Mouse (Mus musculus): Measurements from ENCODE around the gene Ubxn6. TPM values are rescaled to one million over a fixed set of nuclear protein-coding genes. Genes with fewer than 3 reads are reported as not detected.
"Not testable (repeated sequence)": the region's sequence is repeated elsewhere in the genome, so short reads cannot be mapped to it uniquely, and the experiment has no call there.

The Ubxn6 gene
- total RNA-seq, 4 experiments from 2014 or later, result 66.1 to 85.8 (median 74.4) TPM

- no peak for DNase-seq (ENCODE audit: low spot score in 2 of 2)
These were observed 27.3 kb upstream of the Ubxn6 start for GRCm38 (mm10) chr17:56102158-56102557.

- peak in 1 of 2 experiments; percentile 68 for DNase-seq (ENCODE audit: low spot score in 2 of 2)
These were observed 26.0 kb upstream of the Ubxn6 start for GRCm38 (mm10) chr17:56100811-56101210.

GRCm38 (mm10) chr17:56098711-56099572 lies 24.1 kb upstream of the Ubxn6 start:
- peak; percentile 43 to 56 for DNase-seq (ENCODE audit: low spot score in 2 of 2)

GRCm38 (mm10) chr17:56098180-56098579 lies 23.4 kb upstream of the Ubxn6 start:
- no peak for DNase-seq (ENCODE audit: low spot score in 2 of 2)

GRCm38 (mm10) chr17:56096883-56097282 lies 22.1 kb upstream of the Ubxn6 start:
- no peak for DNase-seq (ENCODE audit: low spot score in 2 of 2)

- DNase-seq (ENCODE audit: low spot score in 2 of 2), result no peak
These were observed 18.0 kb upstream of the Ubxn6 start for GRCm38 (mm10) chr17:56092794-56093193.

GRCm38 (mm10) chr17:56092312-56092711 lies 17.5 kb upstream of the Ubxn6 start:
- no peak for DNase-seq (ENCODE audit: low spot score in 2 of 2)

GRCm38 (mm10) chr17:56080781-56081585 lies 6.2 kb upstream of the Ubxn6 start:
- DNase-seq (ENCODE audit: low spot score in 2 of 2), result no peak

GRCm38 (mm10) chr17:56079921-56080320 lies 5.1 kb upstream of the Ubxn6 start:
- DNase-seq (ENCODE audit: low spot score in 2 of 2), result no peak

- DNase-seq (ENCODE audit: low spot score in 2 of 2), result peak; percentile 100
These were observed 4.3 kb upstream of the Ubxn6 start, which contains the start of gene Hdgfl2 for GRCm38 (mm10) chr17:56078880-56079795. TSS of gene Hdgfl2 (plus strand) at chr17:56079634.

GRCm38 (mm10) chr17:56078361-56078760 lies 3.5 kb upstream of the Ubxn6 start:
- not testable (repeated sequence) for DNase-seq (ENCODE audit: low spot score in 2 of 2)

- DNase-seq (ENCODE audit: low spot score in 2 of 2), result no peak
These were observed 2.7 kb upstream of the Ubxn6 start for GRCm38 (mm10) chr17:56077523-56077922.

- peak; percentile 74 to 77 for DNase-seq (ENCODE audit: low spot score in 2 of 2)
These were observed 566 bp downstream of the Ubxn6 start for GRCm38 (mm10) chr17:56074097-56074826.

- DNase-seq (ENCODE audit: low spot score in 2 of 2), result no peak
These were observed 2.6 kb downstream of the Ubxn6 start for GRCm38 (mm10) chr17:56072243-56072642.

GRCm38 (mm10) chr17:56071126-56071525 lies 3.7 kb downstream of the Ubxn6 start:
- DNase-seq (ENCODE audit: low spot score in 2 of 2), result no peak

GRCm38 (mm10) chr17:56069066-56069465 lies 5.8 kb downstream of the Ubxn6 start:
- DNase-seq (ENCODE audit: low spot score in 2 of 2), result no peak

- no peak for DNase-seq (ENCODE audit: low spot score in 2 of 2)
These were observed 8.4 kb downstream of the Ubxn6 start for GRCm38 (mm10) chr17:56066451-56066850.

- DNase-seq (ENCODE audit: low spot score in 2 of 2), result not testable (repeated sequence)
These were observed 9.1 kb downstream of the Ubxn6 start for GRCm38 (mm10) chr17:56065715-56066114.

- DNase-seq (ENCODE audit: low spot score in 2 of 2), result no peak
These were observed 12.7 kb downstream of the Ubxn6 start for GRCm38 (mm10) chr17:56062081-56062480.

GRCm38 (mm10) chr17:56057381-56058120 lies 17.3 kb downstream of the Ubxn6 start:
- no peak for DNase-seq (ENCODE audit: low spot score in 2 of 2)

Data from gastrocnemius, adult 8-10 months (tissue).